Mouse (Mus musculus) kidney, adult 11 months (tissue): ENCODE results near the gene Ptms.

Source experiments
- DNase-seq: peaks from one replicate; pipeline ENCODE4 v3.0.0; 2022

The Ptms gene

DNA sequence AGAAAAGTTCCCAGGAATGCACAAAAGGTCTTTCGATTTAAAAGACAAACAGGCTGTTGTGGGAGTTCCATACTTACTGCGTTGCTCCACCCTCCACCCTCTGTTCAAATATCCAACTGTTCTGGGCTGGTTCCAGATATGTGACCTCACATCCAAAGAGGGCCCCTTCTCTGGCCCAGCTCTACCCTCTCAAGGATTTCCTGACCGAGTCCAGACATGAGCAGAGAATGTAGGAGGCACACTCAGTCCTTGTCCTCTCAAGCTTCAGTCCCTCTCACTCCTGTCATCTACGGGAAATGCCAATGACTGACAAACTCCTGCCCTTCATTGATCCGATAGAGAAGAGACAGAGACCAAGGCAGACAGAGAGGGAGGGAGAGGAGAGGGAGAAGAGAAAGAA lies 6.0 kb upstream of the Ptms start:
- DNase-seq: no peak

- DNase-seq: no peak
Measured at GRCm38 (mm10) chr6:124925173-124925793, 5.4 kb upstream of the Ptms start.

GRCm38 (mm10) chr6:124921539-124921938 lies 1.6 kb upstream of the Ptms start:
- DNase-seq: no peak

- no peak for DNase-seq
Measured at GRCm38 (mm10) chr6:124920318-124921085, 599 bp upstream of the Ptms start.

GRCm38 (mm10) chr6:124918890-124919627 lies 844 bp downstream of the Ptms start:
- DNase-seq: no peak

DNA sequence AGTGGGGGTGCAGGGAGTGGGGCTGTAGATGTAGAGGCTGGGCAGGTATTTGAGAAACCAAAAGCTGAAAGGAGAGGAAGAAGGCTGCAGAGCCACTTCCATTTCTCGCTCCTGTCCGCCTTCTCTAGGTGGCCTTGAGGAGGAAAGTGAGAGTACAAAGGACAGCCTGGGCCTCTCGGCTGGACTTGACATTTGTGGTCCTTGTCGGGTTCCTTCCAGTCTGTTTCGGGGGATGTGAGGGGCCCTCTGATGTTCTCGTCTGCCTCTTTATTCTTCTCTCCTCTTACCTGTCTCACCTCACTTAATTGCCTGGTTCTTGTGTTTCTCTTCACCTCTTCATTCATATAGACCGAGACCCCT lies 1.6 kb downstream of the Ptms start:
- no peak for DNase-seq

DNA sequence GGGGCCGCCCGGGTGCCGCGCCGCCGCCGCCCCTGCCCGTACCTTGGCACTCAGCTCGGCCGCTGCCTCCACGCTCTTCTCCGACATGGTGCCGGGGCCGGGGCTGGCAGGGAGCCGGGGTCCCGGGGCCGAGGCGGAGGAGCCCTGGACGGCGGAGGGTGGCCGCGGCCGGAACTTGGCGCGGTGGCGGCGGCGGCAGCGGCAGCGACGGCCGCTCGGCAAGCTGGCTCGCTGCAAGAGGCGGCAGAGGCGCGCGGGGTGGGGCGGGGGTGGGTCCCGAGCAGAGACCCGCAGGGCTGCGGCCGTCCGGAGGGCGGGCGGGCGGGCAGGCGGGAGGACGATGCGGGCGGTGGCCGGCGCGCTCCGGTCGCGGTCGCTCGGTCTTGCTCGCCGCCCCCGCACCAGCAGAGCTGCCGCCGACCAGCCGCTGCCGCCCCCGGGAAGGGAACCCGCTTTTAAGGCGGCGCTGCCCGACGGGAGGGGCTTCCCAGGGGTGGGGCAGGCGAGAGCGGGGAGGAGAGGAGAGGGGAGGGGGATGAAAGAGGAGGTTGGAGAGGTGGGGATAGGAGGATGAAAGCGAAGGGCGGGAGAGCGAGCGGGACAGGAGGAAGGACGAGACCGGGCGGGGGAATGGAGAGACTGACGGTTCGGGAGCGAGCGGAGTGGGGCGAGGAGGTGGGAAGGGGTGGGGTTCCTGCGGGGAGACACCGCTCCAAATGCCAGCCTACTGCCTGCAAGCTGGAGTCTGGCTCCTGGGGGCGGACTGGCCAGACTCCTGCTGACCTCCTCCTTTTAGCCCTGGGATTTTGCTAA lies 2.2 kb downstream of the Ptms start:
- peak; percentile 95 for DNase-seq

DNA sequence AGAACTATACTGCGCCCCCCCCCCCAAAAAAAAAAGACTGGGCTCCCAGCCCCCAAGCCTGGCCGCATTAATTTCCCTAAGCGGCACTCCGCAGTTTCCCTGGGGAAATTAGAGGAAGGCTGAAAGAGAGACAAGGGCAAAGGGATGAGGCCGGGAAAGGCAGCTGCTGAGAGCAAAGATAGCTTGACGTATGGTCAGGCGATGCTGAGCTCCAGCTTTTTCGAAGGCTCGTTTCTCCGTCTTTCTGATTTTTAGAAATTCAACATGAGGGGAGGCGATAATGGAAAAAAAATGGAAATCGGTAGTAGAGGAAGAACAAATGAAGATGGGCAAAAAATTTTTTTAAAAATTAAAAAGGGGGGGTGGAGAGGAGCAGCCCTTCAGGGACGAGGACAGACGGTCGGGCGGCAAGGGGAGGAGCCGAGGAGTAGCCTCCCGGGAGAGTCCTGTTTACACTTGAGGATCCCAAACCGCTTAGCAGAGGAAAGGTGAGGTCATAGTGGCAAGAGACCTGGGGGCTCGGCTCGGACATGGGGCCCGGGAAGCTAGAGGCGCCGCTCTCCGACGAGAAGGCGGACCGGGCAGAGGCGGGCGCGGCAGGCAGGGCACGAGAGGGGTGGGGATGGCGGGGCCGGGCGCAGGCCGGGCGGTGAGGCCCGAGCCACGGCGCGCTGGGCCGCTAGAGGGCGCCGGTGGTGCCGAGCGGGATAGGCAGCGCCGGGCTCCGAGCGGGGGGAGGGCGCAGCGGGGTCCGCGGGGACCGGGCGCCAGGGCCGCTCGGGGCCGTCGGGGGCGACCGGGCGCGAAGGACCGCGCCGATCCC lies 3.0 kb downstream of the Ptms start:
- peak; percentile 85 for DNase-seq

- DNase-seq: peak; percentile 85
Measured at GRCm38 (mm10) chr6:124915942-124916694, 3.8 kb downstream of the Ptms start.

GRCm38 (mm10) chr6:124915160-124915941 lies 4.6 kb downstream of the Ptms start:
- DNase-seq: peak; percentile 71

- DNase-seq: no peak
Measured at GRCm38 (mm10) chr6:124914511-124914910, 5.4 kb downstream of the Ptms start.

DNA sequence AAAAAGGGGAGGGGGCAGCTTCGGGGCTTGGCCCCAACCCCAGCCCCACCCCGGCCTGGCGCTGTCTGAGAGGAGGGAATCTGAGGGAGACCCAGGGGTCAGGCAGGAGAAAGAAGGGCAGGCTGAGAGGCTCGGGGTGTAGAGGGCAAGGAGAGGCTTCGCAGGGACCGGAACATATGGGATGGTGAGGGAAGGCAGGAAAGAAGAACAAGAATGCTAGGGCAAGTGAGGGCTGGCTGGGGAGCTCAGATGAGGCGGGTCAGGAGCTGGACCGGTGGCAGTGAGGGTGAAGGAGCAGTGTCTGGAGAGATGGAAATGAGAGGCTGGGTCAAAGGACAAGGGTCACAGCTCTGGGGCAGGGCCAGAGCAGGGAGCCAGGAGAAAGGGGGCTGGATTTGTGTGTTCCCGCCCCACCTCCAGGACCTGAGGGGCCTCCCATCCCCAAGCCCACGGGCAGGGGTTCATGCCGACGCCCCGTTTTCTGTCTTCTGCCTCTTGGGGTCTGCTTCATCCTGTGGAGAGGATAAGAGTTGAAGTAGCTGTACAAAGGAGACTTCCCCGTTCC lies 6.1 kb downstream of the Ptms start:
- DNase-seq: peak; percentile 75

DNA sequence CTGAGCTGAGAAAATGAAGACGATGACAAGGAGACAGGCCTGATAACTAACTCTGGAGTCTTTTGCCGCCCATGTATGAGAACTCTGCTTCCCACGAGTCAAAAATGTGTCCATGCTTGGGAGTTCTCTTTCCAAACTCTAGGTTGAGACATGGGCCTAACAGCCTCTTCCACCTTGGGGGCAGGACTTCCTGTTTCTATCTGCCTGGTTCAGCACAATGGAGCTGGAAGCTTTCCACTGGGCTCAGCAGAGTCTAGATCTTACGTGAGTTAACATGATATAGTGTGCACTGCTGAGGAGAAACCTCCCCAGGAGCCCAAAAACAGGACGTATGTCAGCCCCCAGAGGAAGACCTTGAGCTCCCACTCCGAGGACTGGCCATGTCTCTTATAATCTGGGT lies 6.7 kb downstream of the Ptms start:
- DNase-seq: no peak

- DNase-seq: no peak
Measured at GRCm38 (mm10) chr6:124911533-124912218, 8.2 kb downstream of the Ptms start, which contains the start of gene Lag3. Lag3 (minus strand) TSS chr6:124911705.

DNA sequence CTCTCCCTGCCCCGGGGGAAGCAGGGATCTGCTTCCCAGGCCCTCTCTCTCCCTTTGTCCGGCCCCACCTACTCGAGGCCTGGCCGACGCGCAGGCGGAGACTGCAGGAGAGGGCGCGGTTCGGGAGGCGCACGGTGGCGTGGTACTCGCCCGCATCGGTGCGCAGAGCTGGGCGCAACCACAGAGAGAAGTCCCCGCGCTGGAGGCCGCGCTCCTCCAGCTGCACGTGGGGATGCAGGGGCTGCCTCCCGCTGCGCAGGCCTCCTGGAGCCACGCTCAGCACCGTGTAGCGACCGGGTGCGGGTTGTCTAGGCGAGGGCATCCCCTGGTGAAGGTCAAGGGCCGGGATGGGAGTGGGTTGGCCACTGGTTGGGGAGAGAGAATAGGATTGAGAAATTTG lies 9.9 kb downstream of the Ptms start:
- DNase-seq: no peak

GRCm38 (mm10) chr6:124907767-124908166 lies 12.1 kb downstream of the Ptms start:
- DNase-seq: no peak

- no peak for DNase-seq
Measured at GRCm38 (mm10) chr6:124904991-124905860, 14.7 kb downstream of the Ptms start.

DNA sequence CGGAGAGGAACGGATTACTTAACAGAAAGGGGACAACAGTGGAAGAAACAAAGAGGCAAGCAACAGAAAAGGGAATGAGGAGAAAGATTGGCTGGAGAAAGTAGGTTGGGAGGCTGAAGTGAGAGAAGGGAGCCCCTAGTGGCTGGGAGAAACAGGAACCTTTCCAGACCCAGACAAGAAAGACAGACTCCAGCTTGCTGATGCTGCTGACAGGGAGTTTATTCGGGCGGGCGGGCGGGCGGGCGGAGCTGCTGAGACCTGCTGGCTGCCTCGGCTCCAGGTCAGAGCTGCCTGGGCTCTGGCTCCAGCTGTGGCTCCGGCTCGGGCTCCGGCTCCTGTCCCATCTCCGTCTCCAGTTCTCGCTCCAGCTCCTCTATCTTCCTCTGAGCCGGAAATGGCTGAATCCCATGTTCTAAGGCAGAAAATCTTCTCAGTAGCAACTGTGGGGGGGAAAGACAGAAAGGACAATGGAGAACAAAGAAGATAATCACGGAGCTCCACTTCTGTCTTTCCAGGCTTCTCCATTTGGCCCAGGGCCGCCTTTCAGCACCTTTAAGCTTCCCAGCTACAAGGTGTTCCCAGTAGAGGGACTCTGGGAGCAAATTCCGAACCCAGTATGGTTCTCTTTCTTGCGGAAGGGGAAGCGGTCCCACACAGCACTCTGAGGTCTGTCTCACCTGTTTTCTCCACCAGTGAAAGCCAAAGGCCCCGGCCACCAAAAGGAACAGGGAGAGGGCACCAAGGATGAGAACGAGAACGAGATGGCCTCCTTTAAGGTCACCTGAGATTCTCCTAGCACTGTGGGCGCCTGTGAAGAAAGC lies 15.5 kb downstream of the Ptms start:
- peak; percentile 83 for DNase-seq
